Mouse (Mus musculus) olfactory bulb, adult 2 months (tissue): Measurements from ENCODE around the gene Aaed1.

Experiments used
- CTCF ChIP-seq: fragments of 200-500 bp; IDR thresholded peaks from 2 replicates; pipeline ENCODE4 v1.5.1; 2012; ENCODE audit warnings: low read depth, mild to moderate bottlenecking, low read length, moderate library complexity; ENCODE audit not compliant: insufficient read depth
- POLR2A ChIP-seq: fragments of 200-500 bp; IDR thresholded peaks from 2 replicates; pipeline ENCODE4 v1.6.1; 2012; ENCODE audit warnings: mild to moderate bottlenecking, low read depth, low read length, moderate library complexity; ENCODE audit not compliant: insufficient read depth

DNA sequence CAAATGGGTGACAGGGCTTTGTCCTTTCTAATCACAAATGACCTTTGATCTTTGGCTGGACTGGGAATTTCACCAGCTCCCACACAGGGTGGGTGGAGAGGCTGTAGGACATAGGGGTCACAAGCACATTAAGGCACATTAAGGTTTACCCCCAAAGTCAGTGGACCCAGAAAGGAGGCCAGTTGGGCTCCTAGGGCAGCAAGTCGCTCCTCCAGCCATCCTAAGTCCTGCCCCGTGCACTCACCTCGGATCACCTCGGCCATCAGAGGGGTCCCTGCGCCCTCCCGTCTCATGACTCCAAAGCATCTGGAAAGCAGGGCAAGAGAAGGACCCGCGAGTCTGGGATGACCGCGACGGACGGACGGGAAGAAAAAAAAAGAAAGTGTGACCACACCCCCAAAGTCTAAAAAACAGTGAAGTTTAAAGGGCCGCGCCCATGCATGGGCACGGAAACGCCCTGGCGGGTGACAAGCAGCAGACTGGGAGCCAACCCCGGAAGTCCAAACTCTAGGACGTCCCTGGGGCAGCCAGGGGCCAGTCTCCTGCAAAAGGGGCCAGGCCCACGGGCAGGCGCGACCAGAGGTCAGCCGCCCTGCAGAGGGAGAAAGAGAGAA is 64.2 kb downstream of the Aaed1 start:
- TF ChIP-seq CTCF (no peak), POLR2A (no peak)
